ENCODE assay signal across 13 mouse cellular contexts in the genomic region with DNA sequence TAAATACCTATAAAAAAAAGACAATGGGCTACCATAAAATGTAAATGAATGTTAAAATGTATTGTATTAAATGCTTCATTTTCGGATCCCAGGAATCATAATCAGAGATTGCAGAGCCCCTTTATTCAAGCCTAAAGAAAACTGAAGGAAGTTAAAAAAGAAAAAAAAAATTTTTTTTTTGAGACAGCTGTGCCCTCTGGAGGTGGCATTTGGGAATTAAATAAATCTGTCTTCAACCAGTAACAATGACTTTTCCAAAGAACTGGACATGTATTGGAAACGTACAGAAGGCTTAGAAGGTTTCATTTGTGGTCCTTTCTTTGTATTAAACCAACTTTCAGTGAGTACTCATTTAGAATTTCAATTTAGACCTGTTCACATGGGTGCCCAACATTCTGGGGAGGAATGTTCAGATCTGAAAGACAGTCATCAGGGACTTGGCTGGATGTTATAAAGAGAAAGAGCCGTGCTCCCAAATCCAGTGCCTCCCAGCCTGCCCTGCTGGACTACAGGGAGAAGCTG.
DNase-seq lines count a peak whose midpoint lies in the region; ATAC-seq and TF ChIP-seq lines count a peak whose summit lies in the region.
"Had no signal": no experiment of that assay in that cellular context is flagged by ENCODE, and none has a peak within 500 bp of the region (broad histone marks: within the 10 kb centered on the region; RNA-seq: fewer than 3 reads in every experiment).

No protein-coding gene starts in this region.

- peak; percentile 67 for DNase-seq in embryo, embryonic 10.5 days (ENCODE audit: low spot score)
- DNase-seq in embryo, embryonic 10 days (ENCODE audit: low spot score), result no peak
- DNase-seq in left cerebral cortex, postnatal 14 days (ENCODE audit: low spot score in 2 of 2), result peak; percentile 6 to 23
- no peak for DNase-seq in left cerebral cortex, postnatal 10 days (ENCODE audit: extremely low spot score in 1 of 2, low spot score in 2 of 2)
- DNase-seq in forebrain, postnatal 0 days, result peak; percentile 75
- peak; percentile 55 for DNase-seq in retina, postnatal 1 day
- DNase-seq in adrenal gland, adult 18-20 months (ENCODE audit: low spot score in 2 of 2), result no peak
- DNase-seq: B cell, adult 2 months; cerebellum, adult 18-20 months had no signal

- no peak overlapping the region for H3K9ac ChIP-seq in forebrain, postnatal 0 days
- H3K9ac ChIP-seq: heart, embryonic 15.5 days; kidney, embryonic 15.5 days; limb, embryonic 12.5 days had no signal

- H3K4me3 ChIP-seq in forebrain, postnatal 0 days (ENCODE audit: low read depth, low read length), result no peak overlapping the region
- H3K4me3 ChIP-seq: heart, embryonic 15.5 days; kidney, embryonic 15.5 days; limb, embryonic 12.5 days had no signal

- intact Hi-C loops in left cerebral cortex, postnatal 14 days (cut with DNase I), result loop anchor here (2.0 to 10.0 kb wide), 4 partner anchors 344 to 1355 kb away; no protein-coding TSS in a partner anchor
- intact Hi-C loops in left cerebral cortex, postnatal 10 days (cut with DNase I), result loop anchor here (5.0 kb wide), 3 partner anchors 345 to 1355 kb away; no protein-coding TSS in a partner anchor

- no peak overlapping the region for H3K27ac ChIP-seq in forebrain, postnatal 0 days (ENCODE audit: low read depth, low read length)
- H3K27ac ChIP-seq: heart, embryonic 15.5 days; kidney, embryonic 15.5 days; limb, embryonic 12.5 days had no signal

- H3K4me2 ChIP-seq in forebrain, postnatal 0 days (ENCODE audit: low read depth), result no peak overlapping the region
- H3K4me2 ChIP-seq: heart, embryonic 15.5 days; kidney, embryonic 15.5 days; limb, embryonic 12.5 days had no signal

- ATAC-seq in forebrain, postnatal 0 days, result peak; percentile 27; the same call in 1 of the 2 replicates
- ATAC-seq in erythroid progenitor cell, adult 5-6 weeks (replicated peaks; ENCODE audit: low FRiP score, poor library complexity, severe bottlenecking), result no peak

- H3K36me3 ChIP-seq in forebrain, postnatal 0 days (ENCODE audit: insufficient read depth), result no peaks in the 10 kb centered on the region
- H3K36me3 ChIP-seq: heart, embryonic 15.5 days; kidney, embryonic 15.5 days; limb, embryonic 12.5 days had no signal

- H3K9me3 ChIP-seq in forebrain, postnatal 0 days (ENCODE audit: low read length), result no peaks in the 10 kb centered on the region
- H3K9me3 ChIP-seq: heart, embryonic 15.5 days; kidney, embryonic 15.5 days; limb, embryonic 12.5 days had no signal

- peaks cover 3% of the 10 kb centered on the region; the same call in 1 of the 2 replicates for H3K27me3 ChIP-seq in forebrain, postnatal 0 days (ENCODE audit: insufficient read depth, low read length)
- H3K27me3 ChIP-seq: heart, embryonic 15.5 days; kidney, embryonic 15.5 days; limb, embryonic 12.5 days had no signal

- no peaks in the 10 kb centered on the region for H3K4me1 ChIP-seq in forebrain, postnatal 0 days (ENCODE audit: insufficient read depth)
- H3K4me1 ChIP-seq: heart, embryonic 15.5 days; kidney, embryonic 15.5 days had no signal

- WGBS in forebrain, postnatal 0 days, result 8% methylated on average over 3 of the region's 3 CpGs

- TF ChIP-seq CTCF in forebrain, postnatal 0 days (IDR thresholded peaks at IDR 0.05; ENCODE audit: low read depth), result peak; percentile 58

Comparison
In these comparisons a context has a peak if more than half of its experiments do, and no peak if none do; other contexts are left out.
1. DNase-seq: peak in embryo, embryonic 10.5 days (single experiment), left cerebral cortex, postnatal 14 days (2 of 2), forebrain, postnatal 0 days (single experiment) and retina, postnatal 1 day (single experiment); none in embryo, embryonic 10 days (single experiment), left cerebral cortex, postnatal 10 days (0 of 2) and adrenal gland, adult 18-20 months (0 of 2).